Comparison of ENCODE assay signal across 22 mouse cellular contexts in genomic region chr7:34858291-34858690, GRCm38 (mm10). TPM values are rescaled to one million over a fixed set of nuclear protein-coding genes. Genes with fewer than 3 reads are reported as not detected.
DNase-seq lines count a peak whose midpoint lies in the region; ATAC-seq and TF ChIP-seq lines count a peak whose summit lies in the region.
"Had no signal": no experiment of that assay in that cellular context is flagged by ENCODE, and none has a peak within 500 bp of the region (broad histone marks: within the 10 kb centered on the region; RNA-seq: fewer than 3 reads in every experiment).

No protein-coding gene starts in this region.

- 69% methylated on average over 2 of the region's 2 CpGs for WGBS in lung, embryonic 14.5 days
- WGBS in midbrain, embryonic 14.5 days: 58% methylated on average over 2 of the region's 2 CpGs

- H3K36me3 ChIP-seq in lung, embryonic 14.5 days (ENCODE audit: insufficient read depth): no peaks in the 10 kb centered on the region
- H3K36me3 ChIP-seq in midbrain, embryonic 14.5 days (ENCODE audit: control insufficient read depth, insufficient read depth, low read length): no peaks in the 10 kb centered on the region
- H3K36me3 ChIP-seq: embryonic facial prominence, embryonic 15.5 days; heart, embryonic 12.5 days; hindbrain, embryonic 15.5 days had no signal

- TF ChIP-seq CTCF in lung, embryonic 14.5 days (IDR thresholded peaks at IDR 0.05; ENCODE audit: low read depth): no peak

- no peak overlapping the region for H3K4me3 ChIP-seq in lung, embryonic 14.5 days (ENCODE audit: low read depth, low read length)
- no peak overlapping the region for H3K4me3 ChIP-seq in midbrain, embryonic 14.5 days (replicated peaks; ENCODE audit: low read depth, low read length)
- H3K4me3 ChIP-seq: embryonic facial prominence, embryonic 15.5 days; heart, embryonic 12.5 days; hindbrain, embryonic 15.5 days; layer of hippocampus, adult 2 months; megakaryocyte, embryonic 14.5 days; myocyte had no signal

- no peaks in the 10 kb centered on the region for H3K9me3 ChIP-seq in lung, embryonic 14.5 days (ENCODE audit: low read depth, low read length)
- H3K9me3 ChIP-seq in midbrain, embryonic 14.5 days (ENCODE audit: control insufficient read depth, low read length): no peaks in the 10 kb centered on the region
- H3K9me3 ChIP-seq: embryonic facial prominence, embryonic 15.5 days; heart, embryonic 12.5 days; hindbrain, embryonic 15.5 days; megakaryocyte, embryonic 14.5 days had no signal

- ATAC-seq in lung, embryonic 14.5 days (ENCODE audit: insufficient read depth): no peak
- no peak for ATAC-seq in midbrain, embryonic 14.5 days (ENCODE audit: low FRiP score, low TSS enrichment)
- ATAC-seq: intestine, postnatal 0 days; liver, postnatal 0 days had no signal

- peak; percentile 15 to 27 for DNase-seq in cerebellum, postnatal 25 days
- no peak for DNase-seq in cerebellum, adult 11-12 months
- peak; percentile 9 for DNase-seq in lung, embryonic 14.5 days
- DNase-seq in lung, postnatal 10 days: no peak
- DNase-seq in adrenal gland, postnatal 14 days: peak; percentile 30
- peak; percentile 60 for DNase-seq in midbrain, embryonic 14.5 days
- DNase-seq in kidney, postnatal 14 days: no peak
- DNase-seq: B cell, adult 2 months; cerebellum, adult 8-10 months; gastrocnemius, postnatal 10 days; heart, adult 11 months; heart, postnatal 14 days; liver, postnatal 0 days; thymus, adult 2 months had no signal

- no peaks in the 10 kb centered on the region for H3K27me3 ChIP-seq in lung, embryonic 14.5 days (ENCODE audit: insufficient read depth, low read length)
- no peaks in the 10 kb centered on the region for H3K27me3 ChIP-seq in midbrain, embryonic 14.5 days (ENCODE audit: control insufficient read depth, insufficient read depth, low read length)
- H3K27me3 ChIP-seq: embryonic facial prominence, embryonic 15.5 days; heart, embryonic 12.5 days; hindbrain, embryonic 15.5 days had no signal

- H3K27ac ChIP-seq in lung, embryonic 14.5 days (ENCODE audit: low read depth): no peak overlapping the region
- H3K27ac ChIP-seq in midbrain, embryonic 14.5 days (replicated peaks; ENCODE audit: low read depth, low read length): peak overlapping the region; percentile 41; the same call in 1 of the 2 replicates
- H3K27ac ChIP-seq: embryonic facial prominence, embryonic 15.5 days; hindbrain, embryonic 15.5 days; kidney, postnatal 0 days; layer of hippocampus, adult 2 months had no signal

- no peak overlapping the region for H3K4me2 ChIP-seq in lung, embryonic 14.5 days
- no peak overlapping the region for H3K4me2 ChIP-seq in midbrain, embryonic 14.5 days (ENCODE audit: low read length)
- H3K4me2 ChIP-seq: embryonic facial prominence, embryonic 15.5 days; heart, embryonic 12.5 days; hindbrain, embryonic 15.5 days had no signal

- H3K9ac ChIP-seq in lung, embryonic 14.5 days: no peak overlapping the region
- H3K9ac ChIP-seq in midbrain, embryonic 14.5 days (replicated peaks; ENCODE audit: low read length): no peak overlapping the region
- H3K9ac ChIP-seq: embryonic facial prominence, embryonic 15.5 days; heart, embryonic 12.5 days; hindbrain, embryonic 15.5 days; liver, postnatal 0 days had no signal

- H3K4me1 ChIP-seq in lung, embryonic 14.5 days (ENCODE audit: insufficient read depth): no peaks in the 10 kb centered on the region
- H3K4me1 ChIP-seq in midbrain, embryonic 14.5 days (ENCODE audit: control insufficient read depth, insufficient read depth, low read length): no peaks in the 10 kb centered on the region
- H3K4me1 ChIP-seq: embryonic facial prominence, embryonic 15.5 days; heart, embryonic 12.5 days; hindbrain, embryonic 15.5 days; megakaryocyte, embryonic 14.5 days had no signal

RNA-seq across cellular contexts. Expression of gene Chst8, which starts 45.8 kb away (rescaled TPM):
- polyA plus RNA-seq in lung, embryonic 14.5 days (2014; fragmentation: Nextera tagmentation; extraction: Ambion mirVana): 2.8 and 3.6 TPM in 2 replicates
- 3.8 and 7.0 TPM in 2 replicates for total RNA-seq in adrenal gland, postnatal 14 days (2021)
- 14.7 and 14.9 TPM in 2 replicates for polyA plus RNA-seq in midbrain, embryonic 14.5 days (2014; fragmentation: Nextera tagmentation; extraction: Ambion mirVana)
- polyA plus RNA-seq: myocyte had no signal

RNA-seq across cellular contexts. Expression of gene Pepd, which starts 53.9 kb away (rescaled TPM):
- 68.2 and 70.4 TPM in 2 replicates for polyA plus RNA-seq in lung, embryonic 14.5 days (2014; fragmentation: Nextera tagmentation; extraction: Ambion mirVana)
- total RNA-seq in adrenal gland, postnatal 14 days (2021): 52.8 and 53.9 TPM in 2 replicates
- polyA plus RNA-seq in midbrain, embryonic 14.5 days (2014; fragmentation: Nextera tagmentation; extraction: Ambion mirVana): 57.2 and 62.4 TPM in 2 replicates

Comparison
In these comparisons a context has a peak if more than half of its experiments do, and no peak if none do; other contexts are left out.
1. DNase-seq: peak in cerebellum, postnatal 25 days (2 of 2), lung, embryonic 14.5 days (single experiment), adrenal gland, postnatal 14 days (single experiment) and midbrain, embryonic 14.5 days (single experiment); none in cerebellum, adult 11-12 months (single experiment), lung, postnatal 10 days (single experiment) and kidney, postnatal 14 days (single experiment).